Mouse (Mus musculus): ENCODE measurements around the gene Tssk4.

GRCm38 (mm10) chr14:55672741-55673060 is 22.7 kb downstream of the Tssk4 start:
- no peak for TF ChIP-seq POLR2A (IDR thresholded peaks at IDR 0.05; ENCODE audit: borderline replicate concordance, low read depth, low read length)
- TF ChIP-seq CTCF (IDR thresholded peaks at IDR 0.05; ENCODE audit: low read depth, low read length): no peak

Data from bone marrow macrophage, adult 2 months (primary cell).